Mouse (Mus musculus) kidney, embryonic 16.5 days (tissue): Measurements from ENCODE around the gene Skint5. TPM values are rescaled to one million over a fixed set of nuclear protein-coding genes. Genes with fewer than 3 reads are reported as not detected.
"Not testable (repeated sequence)": the region's sequence is repeated elsewhere in the genome, so short reads cannot be mapped to it uniquely, and the experiment has no call there.

Experiments used
- ATAC-seq: fragments of 200-750 bp; cut with Nextera tagmentation; 2 replicates; pipeline ENCODE4 v1.8.0; 2017; ENCODE audit warnings: moderate TSS enrichment; ENCODE audit not compliant: low FRiP score, low TSS enrichment
- H3K27ac ChIP-seq: fragments of 300-500 bp; sonication (generic); 2 replicates; pipeline ENCODE4 v1.5.1; 2014; ENCODE audit warnings: low read length
- H3K27me3 ChIP-seq: fragments of 300-500 bp; sonication (generic); 2 replicates; pipeline ENCODE4 v1.6.1; 2014; ENCODE audit warnings: low read length, control low read depth, mixed read lengths; ENCODE audit not compliant: insufficient read depth
- H3K36me3 ChIP-seq: fragments of 300-500 bp; sonication (generic); 2 replicates; pipeline ENCODE4 v1.6.1; 2014; ENCODE audit warnings: low read length, control low read depth, mixed read lengths; ENCODE audit not compliant: insufficient read depth
- H3K4me1 ChIP-seq: fragments of 300-500 bp; sonication (generic); 2 replicates; pipeline ENCODE4 v1.6.1; 2014; ENCODE audit warnings: low read length, control low read depth, mixed read lengths; ENCODE audit not compliant: insufficient read depth
- H3K4me2 ChIP-seq: fragments of 300-500 bp; sonication (generic); replicated peaks from 2 replicates; pipeline ENCODE4 v1.6.1; 2014; ENCODE audit warnings: low read depth, low read length
- H3K4me3 ChIP-seq: fragments of 300-500 bp; sonication (generic); 2 replicates; pipeline ENCODE4 v1.5.1; 2014; ENCODE audit warnings: mild to moderate bottlenecking, low read length
- H3K9ac ChIP-seq: fragments of 300-500 bp; sonication (generic); replicated peaks from 2 replicates; pipeline ENCODE4 v1.6.1; 2014; ENCODE audit warnings: low read length
- H3K9me3 ChIP-seq: fragments of 300-500 bp; sonication (generic); 2 replicates; pipeline ENCODE4 v1.6.1; 2016; ENCODE audit warnings: low read length, control low read depth
- WGBS: fragments of 180-500 bp; shearing (Covaris S2); extraction: QIAGEN DNeasy Blood & Tissue Kit; methylation state at CpG from one replicate; pipeline ENCODE4 v1.1.7; 2014; 5-methylcytosine and 5-hydroxymethylcytosine counted together
- polyA plus RNA-seq: library from polyadenylated mRNA; unstranded; fragments of >200 nt; fragmentation: Nextera tagmentation; extraction: Ambion mirVana; gene quantifications from 2 replicates; pipeline ENCODE4 v1.2.1, GENCODE M21; 2015

The Skint5 gene
- polyA plus RNA-seq, result not detected in 2 replicates

- Histone ChIP-seq H3K9me3 (no peaks in the 10 kb centered on the region), H3K4me1 (no peaks in the 10 kb centered on the region), H3K4me3 (no peak within 1 kb of the TSS), H3K4me2 (no peak within 1 kb of the TSS), H3K27me3 (no peaks in the 10 kb centered on the region), H3K36me3 (no peaks in the 10 kb centered on the region), H3K27ac (no peak within 1 kb of the TSS), H3K9ac (no peak within 1 kb of the TSS)
- no peak for ATAC-seq
- 89% methylated on average over 3 of the region's 3 CpGs for WGBS
These were observed at the start of gene Skint5 for GRCm38 (mm10) chr4:113999403-113999802. Gene Skint5, minus strand, starts transcription at chr4:113999503.

GRCm38 (mm10) chr4:113957343-113957742 lies 42.0 kb downstream of the Skint5 start:
- WGBS, result 62% methylated on average over 1 of the region's 1 CpGs
- Histone ChIP-seq H3K9ac (no peak overlapping the region), H3K4me3 (no peak overlapping the region), H3K9me3 (peaks cover 9% of the 10 kb centered on the region), H3K4me2 (no peak overlapping the region), H3K27me3 (no peaks in the 10 kb centered on the region), H3K4me1 (no peaks in the 10 kb centered on the region), H3K27ac (no peak overlapping the region), H3K36me3 (no peaks in the 10 kb centered on the region)
- ATAC-seq, result no peak

GRCm38 (mm10) chr4:113764182-113764581 lies 235.1 kb downstream of the Skint5 start:
- Histone ChIP-seq H3K9ac (no peak overlapping the region), H3K36me3 (no peaks in the 10 kb centered on the region), H3K27ac (no peak overlapping the region), H3K9me3 (no peaks in the 10 kb centered on the region; the same call in 1 of the 2 replicates), H3K4me3 (no peak overlapping the region), H3K27me3 (no peaks in the 10 kb centered on the region), H3K4me2 (no peak overlapping the region), H3K4me1 (no peaks in the 10 kb centered on the region)
- 54% methylated on average over 1 of the region's 1 CpGs for WGBS
- no peak for ATAC-seq

GRCm38 (mm10) chr4:113763684-113764083 lies 235.6 kb downstream of the Skint5 start:
- H3K4me1 ChIP-seq, result no peaks in the 10 kb centered on the region
- H3K4me3 ChIP-seq, result no peak overlapping the region
- H3K27ac ChIP-seq, result no peak overlapping the region
- no peaks in the 10 kb centered on the region; the same call in 1 of the 2 replicates for H3K9me3 ChIP-seq
- ATAC-seq, result no peak
- 50% methylated on average over 1 of the region's 1 CpGs for WGBS
- H3K9ac ChIP-seq, result no peak overlapping the region
- H3K4me2 ChIP-seq, result no peak overlapping the region
- no peaks in the 10 kb centered on the region for H3K27me3 ChIP-seq
- H3K36me3 ChIP-seq, result no peaks in the 10 kb centered on the region

GRCm38 (mm10) chr4:113448230-113448629 lies 551.1 kb downstream of the Skint5 start:
- not testable (repeated sequence) for H3K27ac ChIP-seq, H3K4me3 ChIP-seq, H3K4me1 ChIP-seq, H3K27me3 ChIP-seq, H3K4me2 ChIP-seq, H3K36me3 ChIP-seq, H3K9ac ChIP-seq, ATAC-seq
- WGBS, result 44% methylated on average over 1 of the region's 2 CpGs
- H3K9me3 ChIP-seq, result peaks cover 20% of the 10 kb centered on the region; the same call in 1 of the 2 replicates

Other genes with a start within 250 kb of the Skint5 start
- not detected in 2 replicates for gene Skint11, start 163.9 kb upstream of the Skint5 start, polyA plus RNA-seq